Mouse (Mus musculus): ENCODE data around the gene Lsr. TPM values are rescaled to one million over a fixed set of nuclear protein-coding genes. Genes with fewer than 3 reads are reported as not detected.
"Not testable (repeated sequence)": the region's sequence is repeated elsewhere in the genome, so short reads cannot be mapped to it uniquely, and the experiment has no call there.

Gene Lsr
- polyA plus RNA-seq, 1 experiment from 2014 or later, result 17.8 TPM

DNA sequence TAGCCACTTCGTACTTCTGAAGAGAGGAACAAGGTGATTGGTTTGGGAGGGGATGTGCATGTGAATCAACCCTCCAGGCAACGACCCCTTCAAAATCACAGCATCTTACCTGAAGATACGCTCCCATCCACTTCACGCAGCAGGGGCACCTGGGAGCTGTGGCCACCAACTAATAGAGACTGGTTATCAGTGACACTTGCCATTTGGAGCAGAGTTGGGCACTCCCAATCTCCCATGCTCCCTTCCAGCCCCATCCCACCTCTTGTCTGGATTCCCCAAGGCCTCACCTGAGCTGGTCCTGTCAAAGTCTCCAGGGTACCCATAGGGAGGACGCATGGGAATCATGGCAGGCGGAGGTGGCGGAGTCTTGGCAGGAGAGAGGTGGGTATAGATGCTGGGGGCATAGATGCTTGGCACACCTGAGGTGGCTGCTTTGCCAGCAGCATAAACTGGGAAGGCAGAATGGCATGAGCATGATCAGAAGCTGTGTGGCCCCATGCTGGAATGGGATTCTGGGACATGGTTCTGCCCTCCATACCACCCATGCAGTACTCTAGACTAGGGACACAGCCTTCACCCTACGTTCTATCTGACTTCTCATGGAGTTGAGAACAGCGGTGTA, 14.3 kb downstream of the Lsr start:
- Histone ChIP-seq H3K27ac (no peak overlapping the region), H3K4me1 (peaks cover 22% of the 10 kb centered on the region), H3K27me3 (no peaks in the 10 kb centered on the region), H3K4me3 (no peak overlapping the region), H3K9ac (0 out of 2 replicates have a peak overlapping the region, but pooled peaks have one; percentile 96), H3K4me2 (no peak overlapping the region), H3K36me3 (ENCODE audit: poor library complexity, severe bottlenecking) (peaks cover 30% of the 10 kb centered on the region), H3K9me3 (replicated peaks) (no peaks in the 10 kb centered on the region)
- 96% methylated on average over 9 of the region's 9 CpGs for WGBS
- ATAC-seq, result no peak

DNA sequence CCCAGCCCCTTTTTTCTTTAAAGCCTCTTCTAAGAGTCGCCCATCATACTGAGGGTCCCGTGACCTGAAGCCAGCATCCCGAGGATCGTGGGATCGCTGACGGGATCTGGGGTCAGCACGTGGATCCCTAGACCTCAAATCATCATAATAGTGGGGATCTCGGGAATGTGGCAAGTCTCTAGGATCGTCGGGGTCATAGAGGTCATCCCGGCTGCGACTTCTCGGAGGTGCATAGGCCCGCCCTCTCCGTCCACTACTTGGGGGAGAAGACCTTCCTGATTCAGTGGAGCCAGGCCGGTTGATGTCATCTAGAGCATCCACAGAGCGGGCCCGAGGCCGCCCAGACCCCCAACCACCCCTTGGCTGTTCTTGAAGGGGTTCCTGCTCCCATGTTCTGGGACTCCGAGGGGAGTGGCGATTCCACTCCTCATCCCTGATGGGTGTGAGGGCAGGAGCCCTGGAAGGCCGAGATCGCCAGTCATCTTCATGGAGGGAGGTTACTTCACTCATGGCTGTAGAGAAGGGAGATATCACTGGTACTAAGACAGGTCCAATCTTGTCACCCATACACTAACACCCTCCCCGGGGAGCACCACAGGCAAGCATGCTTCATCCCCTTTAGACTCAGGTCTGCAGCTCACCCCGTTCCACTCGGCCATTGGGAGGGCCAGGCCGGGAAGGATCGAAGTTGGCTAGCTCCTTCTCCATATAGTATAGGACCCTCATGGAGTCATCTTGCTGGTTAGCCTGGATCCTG, 15.0 kb downstream of the Lsr start:
- peaks cover 22% of the 10 kb centered on the region for H3K4me1 ChIP-seq
- peak overlapping the region; percentile 94 for H3K4me3 ChIP-seq
- peak overlapping the region; percentile 98 for H3K27ac ChIP-seq
- ATAC-seq, result no peak
- peak overlapping the region; percentile 87 for H3K4me2 ChIP-seq
- H3K36me3 ChIP-seq (ENCODE audit: poor library complexity, severe bottlenecking), result peaks cover 36% of the 10 kb centered on the region
- peak overlapping the region; percentile 96 for H3K9ac ChIP-seq
- H3K9me3 ChIP-seq (replicated peaks), result no peaks in the 10 kb centered on the region
- 82% methylated on average over 28 of the region's 28 CpGs for WGBS
- H3K27me3 ChIP-seq, result no peaks in the 10 kb centered on the region

DNA sequence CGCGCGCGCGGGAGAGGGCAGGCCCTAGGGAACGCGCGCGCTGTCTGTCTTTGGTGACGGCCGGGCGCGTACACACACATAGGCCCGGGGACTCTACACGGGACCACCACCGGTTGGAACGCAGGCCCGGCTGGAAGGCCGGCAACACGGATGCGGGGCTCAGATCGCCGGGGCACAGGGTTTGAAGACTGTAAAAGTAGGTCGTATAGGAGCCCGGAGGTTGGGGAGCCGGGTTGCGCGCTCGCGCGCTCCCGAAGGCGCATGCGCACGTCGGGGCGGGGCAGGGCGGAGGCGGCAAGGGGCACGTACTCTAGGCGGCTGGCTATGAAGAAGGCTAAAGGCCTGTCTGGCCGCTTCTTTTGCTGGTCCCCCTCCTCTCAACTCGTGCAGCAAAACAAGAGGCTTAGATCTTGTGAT, 15.9 kb downstream of the Lsr start:
- H3K4me3 ChIP-seq, result peak overlapping the region; percentile 94
- peaks cover 22% of the 10 kb centered on the region for H3K4me1 ChIP-seq
- peak overlapping the region; percentile 96 for H3K9ac ChIP-seq
- peak; percentile 67 for ATAC-seq
- no peaks in the 10 kb centered on the region for H3K9me3 ChIP-seq (replicated peaks)
- no peaks in the 10 kb centered on the region for H3K27me3 ChIP-seq
- WGBS, result under 1% methylated on average over 43 of the region's 43 CpGs
- H3K36me3 ChIP-seq (ENCODE audit: poor library complexity, severe bottlenecking), result peaks cover 46% of the 10 kb centered on the region
- peak overlapping the region; percentile 98 for H3K27ac ChIP-seq
- peak overlapping the region; percentile 87 for H3K4me2 ChIP-seq

DNA sequence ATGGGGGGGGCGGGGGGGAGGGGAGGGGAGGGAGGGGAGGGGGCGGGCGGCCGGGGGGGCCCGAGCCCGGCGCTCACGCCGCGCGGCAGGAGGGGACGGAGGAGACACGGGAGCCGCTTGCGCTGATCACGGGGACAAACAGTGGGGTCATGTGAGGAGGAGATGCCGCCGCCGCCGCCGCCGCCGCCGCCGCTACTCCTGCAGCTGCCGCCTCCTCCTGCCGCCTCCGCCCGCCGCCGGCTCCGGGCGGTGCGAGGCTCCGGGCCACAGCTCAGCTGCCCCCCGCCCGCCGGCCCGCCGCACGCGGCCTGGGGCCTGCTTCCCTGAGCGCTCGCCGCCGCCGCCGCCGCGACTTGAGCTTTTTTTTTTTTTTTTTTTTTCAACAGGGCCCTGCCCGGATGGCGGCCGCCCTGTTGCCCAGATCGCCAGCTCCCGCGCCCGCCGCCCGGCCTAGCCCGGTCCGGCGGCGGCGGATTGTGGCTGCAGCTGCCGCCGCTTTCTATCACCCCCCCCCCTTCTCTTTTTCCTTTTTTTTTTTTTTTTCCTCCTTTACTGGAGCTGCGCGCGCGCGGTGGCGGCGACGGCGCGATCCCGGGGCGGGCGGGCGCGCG, 16.4 kb downstream of the Lsr start, which contains the start of gene Usf2:
Gene Usf2 (minus strand): TSS at position 48 of the 611 bp plus-strand sequence.
- Histone ChIP-seq H3K36me3 (ENCODE audit: poor library complexity, severe bottlenecking) (peaks cover 48% of the 10 kb centered on the region), H3K4me3 (peak within 1 kb of the TSS; percentile 94), H3K27ac (peak within 1 kb of the TSS; percentile 98), H3K9ac (peak within 1 kb of the TSS; percentile 96), H3K27me3 (no peaks in the 10 kb centered on the region), H3K9me3 (replicated peaks) (no peaks in the 10 kb centered on the region), H3K4me1 (peaks cover 22% of the 10 kb centered on the region), H3K4me2 (peak within 1 kb of the TSS; percentile 87)
- ATAC-seq, result peak; percentile 61
- 0% methylated on average over 20 of the region's 82 CpGs for WGBS

DNA sequence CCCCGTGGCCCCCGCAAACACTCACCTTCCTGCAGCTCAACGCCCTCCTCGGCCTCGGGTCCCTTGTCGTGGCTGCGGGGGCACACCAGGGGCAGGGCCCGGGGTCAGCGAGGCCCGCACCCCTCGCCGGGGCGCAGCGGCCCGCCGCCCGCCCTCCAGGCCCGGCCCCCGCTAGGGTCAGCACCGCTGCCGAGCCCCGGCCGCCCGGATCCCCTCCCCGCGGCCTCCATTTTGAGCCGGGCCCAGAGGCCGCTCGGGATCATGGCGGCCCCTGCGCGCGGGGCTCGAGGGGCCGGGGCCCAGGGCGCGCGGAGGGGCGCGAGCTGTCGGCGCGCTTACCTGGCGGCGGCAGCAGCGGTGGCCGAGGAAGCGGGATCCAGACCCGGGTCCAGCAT, 16.9 kb downstream of the Lsr start:
- Histone ChIP-seq H3K27me3 (no peaks in the 10 kb centered on the region), H3K4me2 (peak overlapping the region; percentile 87), H3K36me3 (ENCODE audit: poor library complexity, severe bottlenecking) (peaks cover 49% of the 10 kb centered on the region), H3K4me1 (peaks cover 22% of the 10 kb centered on the region), H3K9me3 (replicated peaks) (no peaks in the 10 kb centered on the region), H3K9ac (peak overlapping the region; percentile 96), H3K27ac (peak overlapping the region; percentile 98), H3K4me3 (peak overlapping the region; percentile 94)
- under 1% methylated on average over 30 of the region's 49 CpGs for WGBS
- peak; percentile 60 for ATAC-seq

DNA sequence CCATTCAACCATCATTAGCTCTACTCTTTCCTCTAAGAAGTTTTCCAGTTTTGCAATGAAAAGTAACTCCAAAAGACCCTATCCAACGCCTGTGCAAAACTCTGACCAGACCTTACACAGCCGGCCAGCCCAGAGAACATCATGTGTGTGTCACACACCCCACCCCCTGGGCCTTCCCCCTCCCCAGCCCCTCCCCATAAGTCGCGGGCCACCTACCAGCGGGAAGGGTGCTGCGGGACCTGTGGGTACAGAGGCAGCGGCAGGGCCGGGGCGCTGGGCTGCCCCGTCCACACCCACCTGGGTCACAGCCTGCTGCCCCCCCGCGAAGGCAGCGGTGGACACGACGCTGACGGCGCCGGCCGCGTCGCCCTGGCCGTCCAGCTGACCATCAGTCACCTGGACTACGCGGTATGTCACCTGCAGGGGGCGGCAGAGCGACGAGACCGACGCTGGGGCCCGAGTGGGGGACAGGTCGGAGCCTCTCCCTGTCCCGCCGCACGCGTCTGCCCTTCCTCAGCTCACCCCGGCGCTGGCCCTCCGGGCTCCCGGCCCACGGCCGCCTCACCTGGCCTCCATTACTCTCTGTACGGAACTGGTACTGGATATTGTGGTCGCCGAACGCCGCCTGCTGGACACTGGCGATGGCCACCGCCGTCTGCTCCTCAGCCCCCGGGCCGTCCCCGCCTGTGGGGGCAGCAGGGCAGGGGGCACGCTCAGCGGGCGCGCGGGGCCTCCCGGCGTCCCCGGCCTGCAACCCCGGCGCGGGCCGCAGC, 17.5 kb downstream of the Lsr start:
- peak; percentile 71 for ATAC-seq
- H3K36me3 ChIP-seq (ENCODE audit: poor library complexity, severe bottlenecking), result peaks cover 55% of the 10 kb centered on the region
- WGBS, result under 1% methylated on average over 36 of the region's 64 CpGs

DNA sequence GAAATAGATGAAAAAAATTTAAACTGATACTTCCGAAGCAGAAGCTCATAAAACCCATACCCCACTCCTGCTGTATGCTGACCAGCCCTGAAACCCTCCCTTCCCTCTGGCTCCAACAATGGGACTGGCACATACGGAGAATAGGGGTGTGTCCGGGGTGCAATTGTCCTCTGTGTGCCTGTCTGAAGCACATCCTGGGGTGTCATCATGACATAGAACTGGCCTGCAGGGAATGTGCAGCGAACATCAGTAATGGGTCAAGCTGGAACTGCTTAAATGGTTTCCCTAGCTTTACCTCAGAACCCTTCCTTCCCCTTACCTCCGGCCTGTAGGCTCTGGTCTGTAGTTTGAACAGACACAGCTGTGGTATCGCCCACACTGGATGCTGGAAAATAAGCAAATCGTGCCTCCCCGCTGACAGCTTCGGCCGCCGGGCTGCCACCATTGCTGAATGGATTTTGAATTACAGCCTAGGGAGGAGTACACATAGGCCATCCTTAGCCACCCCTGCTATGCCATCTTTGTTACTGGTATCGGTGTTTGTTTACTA, 18.2 kb downstream of the Lsr start:
- no peak for ATAC-seq
- peak overlapping the region; percentile 96 for H3K9ac ChIP-seq
- H3K36me3 ChIP-seq (ENCODE audit: poor library complexity, severe bottlenecking), result peaks cover 62% of the 10 kb centered on the region
- H3K27me3 ChIP-seq, result no peaks in the 10 kb centered on the region
- H3K4me2 ChIP-seq, result peak overlapping the region; percentile 87
- no peak overlapping the region for H3K27ac ChIP-seq
- 89% methylated on average over 12 of the region's 12 CpGs for WGBS
- H3K4me1 ChIP-seq, result peaks cover 22% of the 10 kb centered on the region
- H3K9me3 ChIP-seq (replicated peaks), result no peaks in the 10 kb centered on the region
- peak overlapping the region; percentile 94 for H3K4me3 ChIP-seq

More for the DNA sequence above, 17.5 kb downstream of the Lsr start:
- H3K9ac ChIP-seq, result peak overlapping the region; percentile 96
- no peaks in the 10 kb centered on the region for H3K9me3 ChIP-seq (replicated peaks)
- peaks cover 22% of the 10 kb centered on the region for H3K4me1 ChIP-seq
- H3K27ac ChIP-seq, result peak overlapping the region; percentile 98
- H3K27me3 ChIP-seq, result no peaks in the 10 kb centered on the region
- peak overlapping the region; percentile 94 for H3K4me3 ChIP-seq
- peak overlapping the region; percentile 87 for H3K4me2 ChIP-seq

DNA sequence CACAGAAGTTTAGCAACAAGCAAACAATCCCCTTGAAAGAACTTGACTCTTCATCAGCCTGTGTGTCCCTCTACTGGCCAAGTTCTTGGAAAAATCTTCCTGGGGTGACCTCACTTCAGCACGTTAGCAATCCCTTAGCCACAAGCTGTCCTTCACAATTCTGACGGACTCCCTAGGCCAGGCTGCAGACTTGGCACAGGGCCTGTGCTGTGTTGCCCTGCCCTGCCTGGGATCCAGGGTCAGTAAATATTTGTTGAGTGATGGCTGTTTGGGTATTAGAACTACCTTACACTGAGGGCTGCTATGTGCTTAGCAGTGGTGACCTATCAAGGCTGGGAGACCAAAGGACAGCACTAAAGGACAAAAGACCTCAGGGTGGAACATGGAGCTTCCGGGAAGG, 19.2 kb downstream of the Lsr start:
- WGBS, result 87% methylated on average over 3 of the region's 3 CpGs
- Histone ChIP-seq H3K9me3 (replicated peaks) (no peaks in the 10 kb centered on the region), H3K36me3 (ENCODE audit: poor library complexity, severe bottlenecking) (peaks cover 69% of the 10 kb centered on the region), H3K4me3 (no peak overlapping the region), H3K4me1 (peaks cover 22% of the 10 kb centered on the region), H3K4me2 (no peak overlapping the region), H3K27me3 (no peaks in the 10 kb centered on the region), H3K9ac (no peak overlapping the region), H3K27ac (no peak overlapping the region)
- ATAC-seq, result no peak

DNA sequence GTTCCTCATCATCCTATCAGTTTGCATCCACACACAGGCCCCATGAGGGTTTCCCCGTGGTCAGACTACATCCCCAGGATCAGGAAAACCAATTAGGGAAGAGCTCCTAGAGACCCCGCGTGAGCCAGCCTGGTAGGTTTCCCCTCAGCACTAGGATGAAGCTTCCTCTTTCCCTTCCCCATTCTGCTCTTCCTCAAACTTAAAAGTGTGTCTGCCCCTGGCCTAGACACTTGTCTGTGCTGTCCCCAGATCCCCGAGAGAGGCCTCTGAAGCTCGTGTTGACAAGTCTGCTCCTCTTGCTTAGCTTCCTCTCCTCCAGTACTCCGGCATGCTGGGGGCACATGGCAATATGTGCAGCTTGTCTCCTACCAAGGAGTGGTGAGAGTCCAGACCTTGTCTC, 19.8 kb downstream of the Lsr start:
- H3K4me3 ChIP-seq, result no peak overlapping the region

DNA sequence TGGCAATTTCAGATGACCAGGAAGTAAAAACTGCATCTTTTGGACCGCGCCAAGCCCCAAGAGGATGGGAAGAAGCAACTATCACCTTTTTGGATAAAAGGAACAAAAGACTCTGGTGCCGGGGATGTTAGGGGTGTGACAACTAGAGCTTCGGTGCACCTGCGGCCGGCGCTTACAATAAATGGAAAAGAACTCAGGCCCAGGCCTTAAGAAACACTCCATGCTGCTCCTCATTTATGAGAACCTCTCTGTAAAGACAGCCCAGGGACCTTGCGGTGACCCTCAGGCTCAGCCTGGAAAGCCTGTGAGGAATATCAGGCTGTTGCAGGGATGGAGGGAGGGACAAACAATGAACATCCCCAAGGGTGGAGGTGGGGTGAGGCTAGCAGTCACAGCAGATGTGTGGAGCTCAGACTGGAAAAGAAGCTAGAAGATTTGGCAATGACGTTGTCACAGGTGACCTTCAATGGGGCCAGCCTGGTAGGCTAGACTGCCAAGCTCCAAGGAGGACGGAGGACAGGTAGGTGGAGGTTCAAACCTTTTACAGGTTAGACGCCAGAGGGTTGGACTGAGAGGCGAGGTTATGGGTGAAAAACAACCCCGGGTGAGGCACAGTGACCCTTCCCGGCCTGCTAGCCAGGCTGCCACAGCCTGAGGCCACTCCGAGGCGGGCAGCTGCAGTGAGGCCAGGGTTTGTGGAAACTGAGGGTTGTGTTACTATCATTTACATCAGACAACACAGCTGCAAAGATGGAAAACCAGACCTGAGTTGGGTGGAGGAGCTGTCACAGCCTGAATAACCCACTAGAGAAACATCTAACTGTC, 20.6 kb downstream of the Lsr start:
- H3K27ac ChIP-seq, result no peak overlapping the region
- no peak for ATAC-seq
- no peaks in the 10 kb centered on the region for H3K9me3 ChIP-seq (replicated peaks)
- peaks cover 70% of the 10 kb centered on the region for H3K36me3 ChIP-seq (ENCODE audit: poor library complexity, severe bottlenecking)
- 94% methylated on average over 16 of the region's 16 CpGs for WGBS
- no peak overlapping the region for H3K4me2 ChIP-seq
- H3K4me3 ChIP-seq, result no peak overlapping the region
- H3K27me3 ChIP-seq, result no peaks in the 10 kb centered on the region
- no peak overlapping the region for H3K9ac ChIP-seq
- peaks cover 10% of the 10 kb centered on the region for H3K4me1 ChIP-seq

More for the DNA sequence above, 19.8 kb downstream of the Lsr start:
- ATAC-seq, result no peak
- H3K9me3 ChIP-seq (replicated peaks), result no peaks in the 10 kb centered on the region
- no peaks in the 10 kb centered on the region for H3K27me3 ChIP-seq
- peaks cover 18% of the 10 kb centered on the region for H3K4me1 ChIP-seq
- WGBS, result 92% methylated on average over 6 of the region's 6 CpGs
- peaks cover 68% of the 10 kb centered on the region for H3K36me3 ChIP-seq (ENCODE audit: poor library complexity, severe bottlenecking)
- H3K9ac ChIP-seq, result no peak overlapping the region
- H3K27ac ChIP-seq, result no peak overlapping the region
- H3K4me2 ChIP-seq, result no peak overlapping the region

DNA sequence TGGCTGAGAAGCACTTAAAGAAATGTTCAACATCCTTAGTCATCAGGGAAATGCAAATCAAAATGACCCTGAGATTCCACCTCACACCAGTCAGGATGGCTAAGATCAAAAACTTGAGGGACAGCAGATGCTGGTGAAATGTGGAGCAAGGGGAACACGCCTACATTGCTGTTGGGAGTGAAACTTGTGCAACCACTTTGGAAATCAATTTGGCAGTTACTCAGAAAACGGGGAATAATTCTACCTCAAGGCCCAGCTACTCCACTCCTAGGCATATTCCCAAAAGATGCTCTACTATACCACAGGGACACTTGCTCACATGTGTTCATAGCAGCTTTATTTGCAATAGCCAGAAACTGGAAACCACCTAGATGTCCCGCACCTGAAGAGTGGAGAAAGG, 23.4 kb downstream of the Lsr start:
- H3K27me3 ChIP-seq; H3K27ac ChIP-seq; H3K4me2 ChIP-seq; H3K9ac ChIP-seq; H3K4me3 ChIP-seq; ATAC-seq; H3K9me3 ChIP-seq (replicated peaks); H3K4me1 ChIP-seq: not testable (repeated sequence)
- 92% methylated on average over 3 of the region's 3 CpGs for WGBS
- H3K36me3 ChIP-seq (ENCODE audit: poor library complexity, severe bottlenecking), result peaks cover 85% of the 10 kb centered on the region
